Mouse (Mus musculus) erythroblast, embryonic 14.5 days (primary cell): ENCODE data around the gene Prelp.

Experiments used
- GATA1 ChIP-seq: IDR thresholded peaks from 2 replicates; pipeline ENCODE4 v1.6.1; 2012; ENCODE audit warnings: low read length, inconsistent platforms, mixed read lengths
- TAL1 ChIP-seq: IDR thresholded peaks from 3 replicates; pipeline ENCODE4 v1.6.1; 2012; ENCODE audit warnings: low read length, inconsistent platforms, mixed read lengths

DNA sequence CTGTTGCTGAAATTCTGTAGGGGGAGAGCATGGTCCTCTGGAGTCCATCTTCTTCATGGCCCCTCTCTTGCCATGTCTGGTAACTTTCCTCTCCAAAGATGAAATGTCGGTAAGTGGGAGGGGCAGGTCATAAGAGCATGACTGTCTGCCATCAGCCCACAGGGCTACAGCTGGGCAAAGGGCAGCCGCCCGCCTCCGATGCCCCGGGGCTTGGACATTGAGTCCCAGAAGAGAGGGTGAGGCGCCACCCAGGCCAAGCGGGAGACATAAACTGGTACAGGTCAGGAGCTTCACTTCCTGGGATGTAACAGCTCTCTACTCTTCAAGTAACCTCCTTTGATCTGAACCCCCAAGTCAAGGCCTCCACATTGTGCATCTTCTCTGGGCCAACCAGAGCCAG, 44.3 kb downstream of the Prelp start:
- TF ChIP-seq TAL1, result no peak
- TF ChIP-seq GATA1, result no peak
